Mouse (Mus musculus) layer of hippocampus, adult 2 months (tissue): ENCODE results near the gene Slc41a2. TPM values are rescaled to one million over a fixed set of nuclear protein-coding genes. Genes with fewer than 3 reads are reported as not detected.

Experiments
- DNase-seq, 2 experiments: peaks; one replicate each; pipeline ENCODE4 v3.0.0; 2022; ENCODE audit warnings: low spot score in 2 of 2
- H3K27ac ChIP-seq: fragments of 200-600 bp; 2 replicates; pipeline ENCODE4 v1.8.1; 2022
- H3K4me3 ChIP-seq: fragments of 200-600 bp; 2 replicates; pipeline ENCODE4 v1.8.1; 2022; ENCODE audit warnings: mild to moderate bottlenecking
- CTCF ChIP-seq: fragments of 200-600 bp; conservative IDR thresholded peaks from 2 replicates; pipeline ENCODE4 v1.8.1; 2022; ENCODE audit warnings: antibody characterized with exemption, mild to moderate bottlenecking, moderate library complexity
- total RNA-seq, 2 experiments: library from RNA; stranded (reverse); gene quantifications; 2 replicates each; pipeline ENCODE4 v1.2.3; 2021

Gene Slc41a2
- total RNA-seq, 2 experiments from 2014 or later: 21.6 to 23.2 TPM

DNA sequence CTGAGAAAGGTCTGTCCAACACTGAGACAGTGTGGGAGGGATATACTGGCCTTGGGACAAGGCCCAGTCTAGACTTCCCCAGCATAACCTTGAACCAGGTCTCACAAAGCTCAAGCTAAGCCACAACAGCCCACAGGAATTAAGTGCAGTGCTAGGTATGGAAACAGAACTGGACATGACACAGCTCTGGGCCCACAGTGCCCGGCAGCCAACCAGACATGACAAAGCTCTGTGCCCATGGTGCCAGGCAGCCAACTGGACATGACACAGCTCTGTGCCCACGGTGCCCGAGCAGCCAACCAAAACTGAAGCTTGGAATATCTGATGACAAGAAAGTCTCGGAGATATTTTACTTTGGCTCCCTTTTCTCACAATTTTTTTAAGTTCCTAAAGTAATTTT lies 52.8 kb downstream of the Slc41a2 start:
- no peak overlapping the region for H3K27ac ChIP-seq
- no peak for DNase-seq
- H3K4me3 ChIP-seq: no peak overlapping the region
- no peak for TF ChIP-seq CTCF

DNA sequence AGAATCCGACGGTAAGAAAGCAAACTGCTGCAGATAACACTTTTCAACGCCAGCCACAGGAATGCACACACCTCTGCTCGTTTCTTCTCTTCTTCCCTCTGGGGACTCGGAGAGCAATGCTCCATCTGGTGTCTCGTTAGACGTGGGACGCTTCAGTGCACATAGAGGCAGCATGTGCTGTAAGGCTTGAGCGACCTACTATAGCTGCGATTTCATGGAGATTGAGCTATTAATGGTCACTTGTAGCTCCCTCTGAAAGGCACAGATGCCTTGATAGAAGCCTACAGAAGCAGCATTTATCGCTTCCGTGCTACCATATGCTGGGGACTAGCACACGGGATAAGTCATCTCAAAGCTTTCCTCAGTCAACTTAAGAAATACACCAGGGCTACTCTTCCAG lies 71.0 kb downstream of the Slc41a2 start:
- no peak overlapping the region for H3K4me3 ChIP-seq
- peak overlapping the region; percentile 46; the same call in 1 of the 2 replicates for H3K27ac ChIP-seq
- peak; percentile 17 to 25 for DNase-seq
- TF ChIP-seq CTCF: peak; percentile 44

- TF ChIP-seq CTCF: no peak
- Histone ChIP-seq H3K27ac (no peak overlapping the region), H3K4me3 (no peak overlapping the region)
- no peak for DNase-seq
Observed at GRCm38 (mm10) chr10:83266241-83266640, 71.4 kb downstream of the Slc41a2 start.

DNA sequence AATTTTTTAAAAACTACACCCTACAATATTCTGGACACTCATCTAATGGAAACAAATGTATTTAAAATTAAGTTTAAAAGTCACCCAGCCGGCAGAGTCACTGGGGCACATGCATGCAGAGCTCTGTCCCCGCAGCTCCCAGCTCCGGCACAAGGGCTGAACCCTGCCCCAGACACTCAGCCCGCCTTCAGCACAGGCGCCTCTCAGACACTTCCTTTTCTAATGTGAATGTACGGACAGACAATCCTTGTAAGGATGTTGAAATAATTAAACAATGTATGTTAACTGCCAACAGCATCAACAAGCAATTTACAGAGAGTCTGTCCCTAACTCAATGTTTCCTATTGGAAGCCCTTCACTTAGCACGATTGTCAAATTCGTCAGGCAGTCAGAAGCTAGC lies 73.0 kb downstream of the Slc41a2 start:
- Histone ChIP-seq H3K4me3 (no peak overlapping the region), H3K27ac (no peak overlapping the region)
- DNase-seq: no peak
- TF ChIP-seq CTCF: no peak

- Histone ChIP-seq H3K4me3 (no peak overlapping the region), H3K27ac (no peak overlapping the region)
- no peak for TF ChIP-seq CTCF
- no peak for DNase-seq
Observed at GRCm38 (mm10) chr10:83264056-83264455, 73.6 kb downstream of the Slc41a2 start.

DNA sequence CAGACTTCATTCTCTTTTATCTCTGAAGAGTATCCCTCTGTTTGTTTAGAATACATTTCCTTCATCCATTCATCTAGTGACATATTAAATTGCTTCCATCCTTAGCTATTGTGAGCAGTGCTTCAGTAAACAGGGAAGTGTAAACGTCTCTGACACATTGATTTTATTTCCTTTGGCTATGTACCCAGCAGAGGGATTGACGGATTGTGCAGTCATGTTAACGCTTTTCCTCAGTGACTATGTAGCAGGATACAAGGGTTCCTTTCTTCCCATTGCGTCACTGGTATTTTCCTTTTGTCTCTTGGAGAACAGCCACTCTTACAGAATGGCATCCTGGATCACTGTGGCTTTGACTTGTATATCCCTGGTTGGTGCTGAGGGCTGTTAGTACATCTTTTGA lies 76.4 kb downstream of the Slc41a2 start:
- no peak for TF ChIP-seq CTCF
- Histone ChIP-seq H3K27ac (no peak overlapping the region), H3K4me3 (no peak overlapping the region)
- DNase-seq: no peak

GRCm38 (mm10) chr10:83251377-83251776 lies 86.3 kb downstream of the Slc41a2 start:
- no peak overlapping the region for H3K27ac ChIP-seq
- DNase-seq: no peak
- TF ChIP-seq CTCF: peak; percentile 71

DNA sequence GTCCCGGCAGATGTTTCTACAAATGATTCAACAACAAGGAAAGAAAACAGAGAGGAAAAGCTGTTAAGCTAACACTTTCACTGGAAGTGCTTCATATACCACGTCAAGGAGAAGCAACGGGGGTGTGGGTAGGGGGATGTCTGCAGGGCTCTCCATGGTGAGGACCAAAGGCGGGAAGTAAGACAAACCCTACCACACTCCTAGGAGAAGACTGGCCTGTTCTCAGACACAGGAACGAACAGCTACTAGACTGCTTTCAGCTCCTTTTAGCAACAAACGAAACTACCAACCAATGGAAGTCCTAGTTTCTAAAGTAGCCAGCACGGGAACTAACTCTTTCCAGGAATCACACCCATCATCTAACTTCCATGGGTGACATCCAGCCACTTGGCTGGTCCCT lies 89.6 kb downstream of the Slc41a2 start:
- DNase-seq: no peak
- Histone ChIP-seq H3K4me3 (no peak overlapping the region), H3K27ac (no peak overlapping the region)
- no peak for TF ChIP-seq CTCF

More at GRCm38 (mm10) chr10:83251377-83251776, 86.3 kb downstream of the Slc41a2 start:
- H3K4me3 ChIP-seq: no peak overlapping the region

DNA sequence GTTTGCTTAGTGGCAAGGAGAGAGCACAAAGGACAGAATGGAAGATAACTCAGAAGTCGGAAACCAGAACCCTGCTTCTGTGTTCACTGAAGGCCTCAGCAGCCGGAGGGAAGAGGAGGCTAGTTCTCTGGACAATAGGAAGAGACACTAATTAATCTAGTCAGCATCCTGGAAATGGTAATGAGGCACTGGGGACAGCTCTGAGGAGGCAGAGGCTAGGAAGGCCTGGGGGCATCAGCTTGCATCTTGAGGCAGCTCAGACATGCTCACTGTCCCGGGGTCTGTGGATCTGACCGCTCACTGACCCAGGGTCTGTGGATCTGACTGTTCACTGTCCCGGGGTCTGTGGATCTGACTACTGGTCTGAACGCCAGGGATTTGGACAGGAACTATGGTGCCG lies 92.0 kb downstream of the Slc41a2 start:
- no peak overlapping the region for H3K27ac ChIP-seq
- no peak for DNase-seq
- no peak overlapping the region for H3K4me3 ChIP-seq
- no peak for TF ChIP-seq CTCF

DNA sequence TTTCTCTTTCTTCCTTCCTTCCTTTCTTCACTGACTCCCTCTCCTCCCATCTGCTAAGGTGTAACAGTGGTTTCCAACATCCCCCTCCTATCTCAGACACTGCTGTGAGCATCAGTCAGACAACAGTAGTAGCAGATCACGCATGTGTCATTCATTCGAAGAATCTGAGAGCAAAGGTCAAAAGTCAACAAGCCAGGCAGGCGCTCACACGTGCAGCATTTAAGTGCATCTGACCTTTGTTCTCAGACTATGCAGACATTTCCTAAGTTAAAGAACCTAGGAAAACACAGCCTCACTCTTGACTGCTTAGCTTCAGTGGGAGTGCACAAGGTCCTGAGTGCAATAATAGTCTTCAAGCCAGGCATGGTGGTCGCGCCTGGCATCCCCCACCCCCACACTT lies 93.6 kb downstream of the Slc41a2 start:
- no peak for DNase-seq
- H3K27ac ChIP-seq: no peak overlapping the region
- H3K4me3 ChIP-seq: no peak overlapping the region
- no peak for TF ChIP-seq CTCF

GRCm38 (mm10) chr10:83242106-83242686 lies 95.5 kb downstream of the Slc41a2 start:
- DNase-seq: peak in 1 of 2 experiments; percentile 28
- TF ChIP-seq CTCF: no peak
- Histone ChIP-seq H3K27ac (no peak overlapping the region), H3K4me3 (no peak overlapping the region)

DNA sequence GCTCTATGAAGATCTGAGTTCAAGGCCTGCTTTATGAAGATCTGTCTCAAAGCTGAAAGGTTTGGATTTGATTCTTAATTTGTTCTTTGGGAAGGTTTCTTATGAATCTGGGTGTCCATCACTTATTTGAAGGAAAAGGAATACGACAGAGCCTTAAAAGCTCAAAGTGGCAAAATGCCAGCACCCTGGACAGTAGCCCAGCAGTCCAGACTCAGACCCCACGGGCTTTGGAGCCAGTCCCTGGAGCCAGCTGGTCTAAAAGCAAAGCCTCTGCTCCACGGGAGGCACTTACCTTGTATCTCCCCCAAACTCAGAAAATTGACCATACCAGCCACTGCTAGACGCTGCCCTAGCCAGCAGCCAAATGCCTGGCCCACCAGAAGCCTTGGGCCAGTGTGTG lies 103.3 kb downstream of the Slc41a2 start:
- no peak overlapping the region for H3K27ac ChIP-seq
- no peak overlapping the region for H3K4me3 ChIP-seq
- no peak for TF ChIP-seq CTCF
- no peak for DNase-seq

DNA sequence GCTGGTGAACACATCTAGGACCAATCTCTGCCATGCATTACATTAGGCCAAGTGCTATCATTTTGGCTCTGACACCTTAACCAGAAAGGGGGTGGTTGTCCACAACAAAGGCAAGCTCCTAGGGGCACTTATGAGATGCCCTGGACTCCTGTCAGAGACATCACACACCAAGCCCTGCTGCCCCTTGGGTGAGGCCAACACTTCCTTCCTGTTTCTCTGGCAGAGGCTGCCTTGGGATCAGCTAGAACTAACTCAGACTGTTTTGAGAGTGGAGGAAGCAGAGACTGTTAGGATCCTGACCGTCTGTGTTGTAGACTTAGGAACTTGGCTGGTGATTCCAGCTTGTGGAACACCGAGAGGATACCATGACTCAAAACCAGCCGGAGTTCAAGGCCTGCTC lies 103.7 kb downstream of the Slc41a2 start:
- H3K27ac ChIP-seq: no peak overlapping the region
- DNase-seq: no peak
- no peak overlapping the region for H3K4me3 ChIP-seq
- no peak for TF ChIP-seq CTCF

DNA sequence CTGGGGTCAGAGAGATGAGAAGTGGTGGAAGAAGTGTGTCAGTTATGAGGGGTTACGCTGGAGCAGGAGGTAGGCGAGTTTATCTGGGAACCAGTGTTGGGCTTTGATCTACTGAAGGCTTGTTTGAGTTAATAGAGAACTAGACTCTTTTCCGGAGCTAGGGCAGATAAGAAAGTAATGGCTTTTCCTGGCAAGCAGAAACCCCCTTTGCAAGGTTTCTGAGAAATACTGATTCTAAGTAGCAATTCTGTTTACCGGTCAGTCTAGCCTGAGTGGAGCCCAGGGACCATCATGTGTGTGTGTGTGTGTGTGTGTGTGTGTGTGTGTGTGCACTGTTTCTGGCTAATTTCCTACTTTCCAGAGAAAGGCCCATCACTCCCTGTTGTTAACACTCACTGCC lies 109.1 kb downstream of the Slc41a2 start:
- no peak for TF ChIP-seq CTCF
- Histone ChIP-seq H3K4me3 (no peak overlapping the region), H3K27ac (no peak overlapping the region)
- DNase-seq: no peak

DNA sequence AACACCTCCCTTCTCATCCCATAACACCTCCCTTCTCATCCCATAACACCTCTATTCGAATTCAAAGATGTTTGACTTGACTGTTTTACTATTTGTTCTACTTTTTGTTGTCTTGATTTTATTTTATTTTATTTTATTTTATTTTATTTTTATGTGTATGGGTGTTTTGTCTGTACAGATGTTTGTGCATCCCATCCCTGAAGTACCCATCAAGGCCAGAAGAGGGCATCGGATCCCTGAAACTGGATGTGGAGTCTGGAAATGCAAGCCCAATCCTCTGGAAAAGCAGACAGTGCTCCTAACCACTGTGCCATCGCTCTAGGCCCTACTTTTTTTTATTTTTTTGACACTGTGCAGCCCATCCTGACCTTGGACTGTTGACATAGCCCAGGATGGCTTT lies 112.7 kb downstream of the Slc41a2 start:
- TF ChIP-seq CTCF: peak; percentile 72
- DNase-seq: peak in 1 of 2 experiments; percentile 29
- Histone ChIP-seq H3K27ac (no peak overlapping the region), H3K4me3 (no peak overlapping the region)
